Mouse (Mus musculus) hindbrain, postnatal 0 days (tissue): ENCODE data around the gene Mtcl1. TPM values are rescaled to one million over a fixed set of nuclear protein-coding genes. Genes with fewer than 3 reads are reported as not detected.

Experiments
- ATAC-seq: fragments of 200-750 bp; cut with Nextera tagmentation; 2 replicates; pipeline ENCODE4 v1.8.0; 2017; ENCODE audit warnings: mild to moderate bottlenecking, moderate TSS enrichment, moderate library complexity
- DNase-seq: peaks from one replicate; pipeline ENCODE4 v3.0.0-alpha.2; 2015; ENCODE audit warnings: low spot score
- H3K27ac ChIP-seq: fragments of 300-500 bp; sonication (generic); 2 replicates; pipeline ENCODE4 v1.5.1; 2014; ENCODE audit warnings: mild to moderate bottlenecking
- H3K27me3 ChIP-seq: fragments of 300-500 bp; sonication (generic); 2 replicates; pipeline ENCODE4 v1.6.1; 2014; ENCODE audit warnings: low read length, mixed read lengths; ENCODE audit not compliant: insufficient read depth
- H3K36me3 ChIP-seq: fragments of 300-500 bp; sonication (generic); 2 replicates; pipeline ENCODE4 v1.6.1; 2014; ENCODE audit warnings: low read length, mixed read lengths; ENCODE audit not compliant: insufficient read depth
- H3K4me1 ChIP-seq: fragments of 300-500 bp; sonication (generic); 2 replicates; pipeline ENCODE4 v1.6.1; 2014; ENCODE audit warnings: antibody characterized with exemption, low read length, mixed read lengths; ENCODE audit not compliant: insufficient read depth
- H3K4me2 ChIP-seq: fragments of 300-500 bp; sonication (generic); 2 replicates; pipeline ENCODE4 v1.6.1; 2014; ENCODE audit warnings: low read depth, mild to moderate bottlenecking, low read length, moderate library complexity, mixed read lengths
- H3K4me3 ChIP-seq: fragments of 300-500 bp; sonication (generic); 2 replicates; pipeline ENCODE4 v1.5.1; 2014; ENCODE audit warnings: low read length
- H3K9ac ChIP-seq: fragments of 300-500 bp; sonication (generic); replicated peaks from 2 replicates; pipeline ENCODE4 v1.6.1; 2014; ENCODE audit warnings: mild to moderate bottlenecking, low read length, moderate library complexity, mixed read lengths
- H3K9me3 ChIP-seq: fragments of 300-500 bp; sonication (generic); 2 replicates; pipeline ENCODE4 v1.6.1; 2016; ENCODE audit warnings: low read length, mixed read lengths
- CTCF ChIP-seq: IDR thresholded peaks from 2 replicates; pipeline ENCODE4 v1.5.1; 2016; ENCODE audit warnings: antibody characterized with exemption, control low read depth, low read depth
- WGBS: fragments of 180-500 bp; shearing (Covaris S2); extraction: QIAGEN DNeasy Blood & Tissue Kit; methylation state at CpG from one replicate; pipeline ENCODE4 v1.1.7; 2014; 5-methylcytosine and 5-hydroxymethylcytosine counted together
- polyA plus RNA-seq: library from polyadenylated mRNA; unstranded; fragments of >200 nt; fragmentation: Nextera tagmentation; extraction: Ambion mirVana; gene quantifications from 2 replicates; pipeline ENCODE4 v1.2.1, GENCODE M21; 2015
- total RNA-seq: library from RNA; depleted of rRNA; stranded (reverse); fragments of >200 nt; gene quantifications from 2 replicates; pipeline ENCODE4 v1.2.3, GENCODE M21; 2014

Mtcl1 gene
- total and polyA plus RNA-seq, 2 experiments from 2014 or later, result 13.8 to 27.0 TPM

DNA sequence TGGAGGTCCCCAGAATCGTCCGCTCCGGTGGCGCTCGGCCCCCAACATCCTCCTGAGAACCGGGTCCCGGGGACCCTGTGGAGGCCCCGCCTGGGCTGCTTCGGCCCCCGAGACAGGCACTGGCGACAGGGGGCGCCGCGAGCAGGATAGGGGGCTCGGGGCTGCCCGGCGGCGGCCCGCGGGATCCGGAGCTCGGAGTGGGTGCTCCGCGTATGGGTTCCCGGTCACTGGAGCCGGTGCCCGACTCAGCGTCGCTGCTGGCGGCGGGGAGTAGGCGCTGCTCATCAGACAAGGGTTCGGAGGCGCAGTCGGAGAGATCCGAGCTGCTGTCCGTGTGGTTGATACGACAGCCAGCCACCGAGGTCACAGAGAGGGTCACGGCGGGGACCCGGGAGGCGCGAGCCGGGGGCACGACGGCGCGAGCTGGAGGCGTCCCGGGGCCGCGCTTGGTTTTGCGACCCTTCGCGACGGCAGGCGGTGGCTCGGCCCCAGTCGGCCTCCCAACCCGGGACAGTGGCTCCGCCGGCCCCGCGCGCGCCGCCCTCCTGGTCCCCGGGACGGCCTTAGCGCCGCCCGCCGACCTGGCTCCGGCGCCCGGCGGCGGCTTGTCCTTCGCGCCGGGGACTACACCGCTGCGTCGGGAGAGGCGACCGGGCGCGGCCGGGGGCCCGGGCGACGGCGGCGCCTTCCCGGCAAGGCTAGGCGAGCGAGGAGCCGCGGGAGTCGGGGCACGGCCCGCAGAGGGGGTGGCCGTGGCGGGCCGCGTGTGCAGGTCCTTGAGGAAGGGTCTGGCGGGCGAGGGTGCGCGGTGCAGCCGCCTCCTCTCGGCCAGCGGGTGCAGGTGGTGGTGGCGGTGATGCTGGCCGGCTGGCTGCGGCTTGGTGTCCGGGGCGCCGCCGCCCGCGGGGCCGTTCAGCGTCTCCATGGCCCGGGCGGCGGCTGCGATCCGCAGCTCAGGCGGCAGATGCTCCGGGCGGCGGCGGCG lies 837 bp downstream of the Mtcl1 start:
- under 1% methylated on average over 121 of the region's 136 CpGs for WGBS
- H3K9me3 ChIP-seq, result no peaks in the 10 kb centered on the region
- 0 out of 2 replicates have a peak, but pooled peaks cover 3% of the 10 kb centered on the region for H3K4me1 ChIP-seq
- H3K4me3 ChIP-seq, result peak overlapping the region; percentile 88
- peak overlapping the region; percentile 93 for H3K4me2 ChIP-seq
- no peaks in the 10 kb centered on the region for H3K27me3 ChIP-seq
- ATAC-seq, result peak; percentile 18; the same call in 1 of the 2 replicates
- peak; percentile 57 for DNase-seq
- H3K9ac ChIP-seq, result peak overlapping the region; percentile 85
- TF ChIP-seq CTCF, result peak; percentile 40; the same call in 1 of the 2 replicates
- H3K27ac ChIP-seq, result peak overlapping the region; percentile 88
- H3K36me3 ChIP-seq, result no peaks in the 10 kb centered on the region

DNA sequence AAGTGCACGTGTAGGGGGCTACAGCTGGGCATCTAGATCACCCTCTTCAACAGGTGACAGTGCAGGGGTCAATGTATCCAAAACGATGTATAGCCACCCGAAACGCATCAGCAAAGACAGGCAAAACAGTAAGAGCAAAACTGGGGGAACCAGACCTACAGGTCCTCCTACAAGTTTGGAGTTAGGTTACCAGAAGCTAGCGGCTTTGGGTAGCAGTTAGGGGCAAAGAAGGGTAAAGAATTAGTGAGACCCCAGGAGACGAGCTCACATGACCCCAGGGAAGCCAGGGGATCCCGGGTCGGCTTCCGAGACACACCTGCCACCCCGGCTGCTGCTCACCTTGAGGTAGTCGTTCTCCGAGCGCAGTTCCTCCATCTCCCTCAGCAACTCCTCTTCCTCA lies 1.6 kb downstream of the Mtcl1 start:
- Histone ChIP-seq H3K4me2 (peak overlapping the region; percentile 93), H3K9me3 (no peaks in the 10 kb centered on the region), H3K4me3 (peak overlapping the region; percentile 88), H3K27me3 (no peaks in the 10 kb centered on the region), H3K36me3 (no peaks in the 10 kb centered on the region), H3K9ac (peak overlapping the region; percentile 85), H3K27ac (peak overlapping the region; percentile 88; the same call in 1 of the 2 replicates), H3K4me1 (0 out of 2 replicates have a peak, but pooled peaks cover 3% of the 10 kb centered on the region)
- no peak for ATAC-seq
- DNase-seq, result no peak
- under 1% methylated on average over 13 of the region's 13 CpGs for WGBS
- no peak for TF ChIP-seq CTCF

- ATAC-seq (no peak), DNase-seq (no peak)
- Histone ChIP-seq H3K9me3 (no peaks in the 10 kb centered on the region), H3K9ac (peak overlapping the region; percentile 85), H3K4me3 (peak overlapping the region; percentile 88), H3K36me3 (no peaks in the 10 kb centered on the region), H3K4me2 (peak overlapping the region; percentile 93), H3K4me1 (0 out of 2 replicates have a peak, but pooled peaks cover 3% of the 10 kb centered on the region), H3K27me3 (no peaks in the 10 kb centered on the region), H3K27ac (no peak overlapping the region)
- no peak for TF ChIP-seq CTCF
- WGBS, result 33% methylated on average over 7 of the region's 7 CpGs
These were observed 2.6 kb downstream of the Mtcl1 start for GRCm38 (mm10) chr17:66447007-66447312.

DNA sequence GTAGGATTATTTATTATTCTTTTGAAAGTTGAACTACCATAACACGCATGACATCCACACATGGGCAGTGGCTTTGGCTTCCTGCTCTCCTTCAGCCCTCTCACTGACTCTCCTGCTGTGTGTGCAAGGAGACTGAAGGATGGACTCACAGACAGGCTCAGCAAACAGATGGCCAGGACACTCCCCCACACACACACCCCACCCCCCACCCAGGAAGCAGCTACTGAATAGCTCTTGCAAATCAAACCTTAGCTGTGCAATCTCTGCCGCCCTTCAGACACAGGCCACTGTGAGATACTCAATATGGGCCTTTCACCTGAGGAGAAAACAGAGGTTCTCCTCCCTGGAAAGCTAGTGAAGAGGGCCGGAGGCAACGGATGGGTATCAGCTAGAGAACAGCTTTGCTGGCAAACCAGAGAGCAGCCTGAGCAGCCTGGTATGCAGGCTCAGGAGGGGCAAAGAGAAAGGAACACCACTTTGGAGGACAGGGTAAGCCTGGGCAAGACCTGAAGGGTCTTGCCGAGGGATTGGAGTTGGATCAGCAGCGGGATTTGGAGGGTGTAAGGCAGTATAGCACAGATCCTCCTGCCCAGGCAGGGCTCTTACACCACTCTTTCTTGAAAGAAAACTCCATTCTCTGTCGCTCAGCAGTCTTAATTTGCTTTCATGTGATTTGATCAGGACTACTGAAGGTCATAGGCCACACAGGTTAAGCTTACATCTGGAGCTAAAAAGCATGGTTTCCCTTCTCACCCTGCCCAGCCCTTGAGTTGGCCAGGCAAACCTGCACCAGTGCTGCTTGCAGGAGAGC lies 3.1 kb downstream of the Mtcl1 start:
- H3K4me1 ChIP-seq, result 0 out of 2 replicates have a peak, but pooled peaks cover 3% of the 10 kb centered on the region
- no peak for DNase-seq

DNA sequence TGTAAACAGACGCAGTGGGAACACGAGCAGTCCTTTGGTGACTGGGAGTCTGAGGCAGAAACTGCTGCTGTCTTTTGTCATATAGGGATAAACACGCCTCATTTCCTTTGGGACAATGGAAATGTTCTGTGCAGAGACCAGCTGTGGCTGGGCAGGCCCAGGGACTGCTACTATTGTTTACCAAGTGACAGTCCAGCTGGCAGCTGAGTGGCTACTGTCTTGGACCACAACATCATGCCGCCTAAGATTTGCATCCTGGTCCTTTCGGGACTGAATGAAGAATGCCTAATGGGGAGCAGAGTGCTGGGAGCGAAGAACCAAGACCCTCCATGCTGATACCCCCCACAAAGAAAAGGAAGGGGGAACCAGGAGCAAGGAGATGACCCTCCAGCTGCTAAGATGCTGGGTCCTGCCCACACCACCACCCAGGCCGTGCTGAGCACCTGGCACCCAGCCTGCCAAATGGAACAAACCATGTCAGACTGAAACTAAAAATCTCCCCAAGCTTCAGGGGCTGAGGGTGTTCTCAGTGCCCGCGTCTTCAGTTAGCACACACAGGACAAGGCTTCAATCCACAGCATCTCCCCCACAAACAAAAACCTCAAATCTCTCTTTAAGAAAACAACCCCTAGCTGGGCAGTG lies 5.4 kb downstream of the Mtcl1 start:
- Histone ChIP-seq H3K4me2 (peak overlapping the region; percentile 22), H3K4me1 (0 out of 2 replicates have a peak, but pooled peaks cover 3% of the 10 kb centered on the region), H3K27me3 (no peaks in the 10 kb centered on the region), H3K27ac (peak overlapping the region; percentile 37; the same call in 1 of the 2 replicates), H3K9me3 (no peaks in the 10 kb centered on the region), H3K4me3 (no peak overlapping the region), H3K9ac (0 out of 2 replicates have a peak overlapping the region, but pooled peaks have one; percentile 17), H3K36me3 (no peaks in the 10 kb centered on the region)
- ATAC-seq, result peak; percentile 27; the same call in 1 of the 2 replicates
- TF ChIP-seq CTCF, result no peak
- DNase-seq, result peak; percentile 38
- 31% methylated on average over 9 of the region's 9 CpGs for WGBS

More for the DNA sequence above, 3.1 kb downstream of the Mtcl1 start:
- H3K4me3 ChIP-seq, result peak overlapping the region; percentile 88
- H3K9ac ChIP-seq, result peak overlapping the region; percentile 85
- TF ChIP-seq CTCF, result no peak
- H3K4me2 ChIP-seq, result peak overlapping the region; percentile 93
- H3K36me3 ChIP-seq, result no peaks in the 10 kb centered on the region
- ATAC-seq, result no peak
- H3K27me3 ChIP-seq, result no peaks in the 10 kb centered on the region
- H3K27ac ChIP-seq, result 0 out of 2 replicates have a peak overlapping the region, but pooled peaks have one; percentile 1
- no peaks in the 10 kb centered on the region for H3K9me3 ChIP-seq
- 26% methylated on average over 7 of the region's 7 CpGs for whole genome bisulfite sequencing

DNA sequence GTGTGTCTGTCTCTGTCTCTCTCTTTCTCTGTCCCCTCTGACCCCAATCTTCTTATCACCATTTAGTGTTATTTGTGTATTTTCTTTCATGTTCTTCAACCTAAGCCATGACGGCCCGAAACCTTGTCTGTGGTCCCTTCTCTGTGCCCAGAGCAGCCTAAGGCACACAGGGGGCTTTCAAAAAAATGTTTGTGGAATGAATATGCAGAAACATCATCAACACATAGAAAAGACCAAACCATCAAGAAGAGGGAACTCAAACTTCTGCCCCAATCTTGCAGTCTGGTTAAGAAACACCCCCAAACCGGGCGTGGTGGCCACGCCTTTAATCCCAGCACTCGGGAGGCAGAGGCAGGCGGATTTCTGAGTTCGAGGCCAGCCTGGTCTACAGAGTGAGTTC lies 9.7 kb downstream of the Mtcl1 start:
- no peak for ATAC-seq

More for the DNA sequence above, 9.7 kb downstream of the Mtcl1 start:
- Histone ChIP-seq H3K4me1 (no peaks in the 10 kb centered on the region), H3K27me3 (no peaks in the 10 kb centered on the region), H3K36me3 (peaks cover 11% of the 10 kb centered on the region), H3K4me2 (no peak overlapping the region), H3K4me3 (no peak overlapping the region), H3K27ac (no peak overlapping the region), H3K9ac (no peak overlapping the region), H3K9me3 (no peaks in the 10 kb centered on the region)
- TF ChIP-seq CTCF, result no peak
- 81% methylated on average over 8 of the region's 8 CpGs for WGBS
- no peak for DNase-seq
